Mouse (Mus musculus): ENCODE results near the gene Spag16. TPM values are rescaled to one million over a fixed set of nuclear protein-coding genes. Genes with fewer than 3 reads are reported as not detected.
A peak's percentile ranks its signal among the peaks of the same experiment; 100 is the strongest.

Spag16 gene
- total RNA-seq, 2 experiments from 2014 or later, result not detected

GRCm38 (mm10) chr1:70479864-70480263 is 653.1 kb downstream of the Spag16 start:
- DNase-seq, result no peak

- DNase-seq, result no peak
Observed at GRCm38 (mm10) chr1:70518918-70519317, 692.1 kb downstream of the Spag16 start.

- DNase-seq, result no peak
Observed at GRCm38 (mm10) chr1:70527134-70527533, 700.4 kb downstream of the Spag16 start.

- DNase-seq, result peak; percentile 8
Observed at GRCm38 (mm10) chr1:70529771-70530170, 703.0 kb downstream of the Spag16 start.

GRCm38 (mm10) chr1:70551839-70552238 is 725.1 kb downstream of the Spag16 start:
- no peak for DNase-seq

- DNase-seq, result no peak
Observed at GRCm38 (mm10) chr1:70621805-70622204, 795.0 kb downstream of the Spag16 start.

GRCm38 (mm10) chr1:70624803-70625460 is 798.2 kb downstream of the Spag16 start:
- DNase-seq, result no peak

- no peak for DNase-seq
Observed at GRCm38 (mm10) chr1:70652719-70653118, 825.9 kb downstream of the Spag16 start.

- DNase-seq, result no peak
Observed at GRCm38 (mm10) chr1:70692529-70692928, 865.8 kb downstream of the Spag16 start.

GRCm38 (mm10) chr1:70700270-70700669 is 873.5 kb downstream of the Spag16 start:
- no peak for DNase-seq

- no peak for DNase-seq
Observed at GRCm38 (mm10) chr1:70703934-70704333, 877.2 kb downstream of the Spag16 start.

GRCm38 (mm10) chr1:70705821-70706220 is 879.1 kb downstream of the Spag16 start:
- no peak for DNase-seq

GRCm38 (mm10) chr1:70725045-70725444 is 898.3 kb downstream of the Spag16 start:
- no peak for DNase-seq

GRCm38 (mm10) chr1:70725655-70726066 is 898.9 kb downstream of the Spag16 start, which contains the start of gene Vwc2l:
Gene Vwc2l, plus strand, starts transcription at chr1:70725715.
- DNase-seq, result no peak

Other genes with a start within 250 kb of the Spag16 start
- 10 to 100 TPM in 1 of 2 experiments, 1 to 10 TPM in 1; 9.1 to 14.5 TPM for gene Ikzf2, start 139.7 kb upstream of the Spag16 start, total RNA-seq (2021)

All from gastrocnemius, postnatal 25 days (tissue).